Mouse (Mus musculus) gastrocnemius, postnatal 36 days (tissue): ENCODE data around the gene Clcnka. TPM values are rescaled to one million over a fixed set of nuclear protein-coding genes. Genes with fewer than 3 reads are reported as not detected.
A peak's percentile ranks its signal among the peaks of the same experiment; 100 is the strongest.

ENCODE experiments used
- DNase-seq, 2 experiments: peaks; one replicate each; pipeline ENCODE4 v3.0.0; 2022
- intact Hi-C: fragments of 180-260 bp; cut with DNase I; formaldehyde crosslinking; loops from one replicate; pipeline ENCODE4 v1.15.1; 2025
- total RNA-seq, 2 experiments: library from RNA; stranded (reverse); gene quantifications; 2 replicates each; pipeline ENCODE4 v1.2.3; 2021

Clcnka gene
- total RNA-seq, 2 experiments from 2014 or later = 0.17 to 0.26 TPM

DNA sequence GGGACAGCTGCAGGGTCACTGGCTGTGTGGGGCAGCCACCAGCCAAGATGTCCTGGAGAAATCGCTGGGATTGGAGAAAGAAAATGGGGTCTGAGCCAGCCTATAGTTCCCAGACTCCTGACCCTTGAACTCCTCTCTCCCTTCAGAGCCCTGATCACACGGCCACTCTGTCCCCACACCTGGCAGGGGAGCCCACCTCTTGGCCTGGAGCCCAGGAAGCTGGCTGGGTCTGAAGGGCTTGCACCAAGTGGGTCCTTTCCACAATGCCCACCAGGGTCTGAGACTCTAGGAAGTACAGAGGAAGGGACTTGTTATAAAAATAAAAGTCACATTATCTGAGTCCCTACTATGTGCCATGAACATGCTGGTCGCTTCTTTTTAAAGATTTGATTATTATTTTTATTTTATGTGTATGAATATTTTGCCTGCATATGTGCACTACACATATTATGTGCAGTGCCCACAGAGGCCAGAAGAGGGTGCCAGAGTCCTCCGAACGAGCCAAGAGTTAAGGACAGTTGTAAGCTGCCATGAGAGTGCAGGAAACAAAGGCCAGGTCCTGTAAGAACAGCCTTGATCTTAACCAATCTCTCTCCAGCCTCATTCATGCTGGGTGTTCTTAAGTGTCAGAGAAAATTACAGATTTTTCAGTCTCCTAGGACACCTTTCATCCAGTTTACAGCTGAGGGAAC, 11.3 kb downstream of the Clcnka start:
- peak; percentile 46 to 65 for DNase-seq
- intact Hi-C loops = loop anchor here (5.0 kb wide), 1 partner anchor 190 kb away; no protein-coding TSS in a partner anchor

DNA sequence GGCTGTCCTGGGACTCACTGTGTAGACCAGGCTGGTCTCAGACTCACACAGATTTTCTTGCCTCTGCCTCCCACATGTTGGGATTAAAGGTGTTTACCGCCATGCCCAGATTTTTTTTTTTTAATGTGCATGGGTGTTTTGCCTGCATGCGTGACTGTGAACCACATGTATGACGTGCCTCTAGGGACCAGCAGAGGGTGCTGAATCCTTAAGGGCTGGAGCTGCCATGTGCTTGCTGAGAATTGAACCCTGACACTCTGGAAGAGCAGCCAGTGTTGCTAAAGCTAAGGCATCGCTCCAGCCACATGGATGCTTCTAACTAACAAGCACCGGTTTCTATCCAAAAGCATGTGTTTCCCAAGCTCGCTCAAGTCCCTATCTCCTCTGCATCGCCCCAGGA, 12.4 kb downstream of the Clcnka start:
- intact Hi-C loops = loop anchor here (5.0 kb wide), 1 partner anchor 191 kb away; no protein-coding TSS in a partner anchor
- no peak for DNase-seq

DNA sequence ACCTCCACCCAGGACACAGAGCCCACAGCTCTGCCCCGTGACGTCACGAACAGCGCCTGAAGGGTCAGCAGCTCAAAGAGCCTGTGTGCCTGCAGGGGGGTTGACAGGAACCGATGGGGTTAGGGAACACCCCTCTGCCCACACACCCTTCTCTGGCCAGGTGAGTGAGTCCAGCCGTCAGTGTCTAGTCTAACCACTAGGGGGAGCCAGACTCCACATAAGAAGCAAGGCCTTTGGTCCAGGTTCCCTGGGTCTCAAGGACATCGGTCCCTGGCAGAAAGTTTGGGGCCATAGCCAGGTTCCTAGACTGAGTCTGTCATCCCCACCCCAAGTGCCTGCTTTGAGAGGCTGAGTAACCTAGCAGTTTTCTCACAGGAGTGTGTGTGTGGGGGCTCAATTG, 13.2 kb downstream of the Clcnka start:
- intact Hi-C loops = loop anchor here (5.0 kb wide), 1 partner anchor 192 kb away; no protein-coding TSS in a partner anchor

DNA sequence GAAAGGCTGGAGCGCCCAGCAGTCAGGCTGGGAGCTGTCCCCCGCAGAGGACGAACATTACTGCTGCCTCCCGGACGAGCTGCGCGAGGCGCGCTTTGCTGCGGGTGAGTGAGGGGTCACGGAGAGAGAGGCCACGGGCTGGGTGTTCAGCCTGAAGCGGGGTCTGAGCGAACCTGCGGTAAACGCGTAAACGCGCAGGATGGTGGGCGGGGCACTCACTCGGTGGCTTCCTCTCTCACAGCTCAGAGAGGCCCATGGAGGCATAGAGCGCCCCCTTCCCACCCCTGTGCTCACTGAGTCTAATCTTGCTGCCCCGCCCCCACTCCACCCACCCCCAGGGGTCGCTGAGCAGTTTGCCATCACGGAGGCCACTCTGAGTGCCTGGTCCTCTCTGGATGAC, 16.1 kb downstream of the Clcnka start:
- no peak for DNase-seq
- intact Hi-C loops = no loop called here

More for the DNA sequence above, 13.2 kb downstream of the Clcnka start:
- DNase-seq = no peak

DNA sequence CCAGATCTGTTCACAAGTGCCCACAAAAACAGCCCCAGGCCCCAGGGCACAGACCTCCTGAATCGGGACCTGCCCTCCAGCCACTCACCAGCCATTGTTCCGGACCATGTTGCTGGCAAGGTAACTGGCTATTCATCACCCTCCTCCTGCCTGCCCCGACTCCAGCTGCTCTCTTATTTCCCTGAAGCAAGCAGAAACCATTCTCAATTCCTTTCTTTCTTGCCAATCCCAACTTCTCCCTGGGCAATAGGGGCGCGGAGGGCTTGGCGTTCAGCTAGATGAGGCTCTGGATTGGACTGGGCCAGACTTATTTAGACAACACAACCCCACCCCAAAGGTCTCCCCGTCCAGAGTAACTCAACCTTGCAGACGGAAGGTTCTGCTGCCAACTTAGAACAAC, 18.9 kb downstream of the Clcnka start:
- intact Hi-C loops = no loop called here

DNA sequence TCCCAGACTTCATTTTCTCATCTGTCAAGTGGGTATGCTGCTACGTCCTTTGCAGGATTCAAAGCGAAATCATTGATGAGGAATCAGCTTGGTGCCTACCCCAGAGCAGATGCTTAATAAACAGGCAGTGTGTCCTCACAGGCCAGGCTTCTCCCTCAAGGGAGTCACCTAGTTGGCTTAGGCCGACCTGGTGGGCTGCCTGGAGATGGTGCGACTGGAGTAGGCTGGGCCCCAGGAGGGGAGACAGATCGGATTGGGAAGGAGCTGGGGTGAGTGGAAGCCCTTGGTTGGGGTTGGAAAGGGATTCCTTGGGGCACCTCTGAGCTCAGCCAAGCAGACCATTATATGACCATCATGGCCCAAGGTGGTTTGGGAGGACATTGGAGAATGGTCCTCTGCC, 26.1 kb downstream of the Clcnka start:
- intact Hi-C loops = no loop called here
- DNase-seq = no peak

More for the DNA sequence above, 18.9 kb downstream of the Clcnka start:
- DNase-seq = no peak

DNA sequence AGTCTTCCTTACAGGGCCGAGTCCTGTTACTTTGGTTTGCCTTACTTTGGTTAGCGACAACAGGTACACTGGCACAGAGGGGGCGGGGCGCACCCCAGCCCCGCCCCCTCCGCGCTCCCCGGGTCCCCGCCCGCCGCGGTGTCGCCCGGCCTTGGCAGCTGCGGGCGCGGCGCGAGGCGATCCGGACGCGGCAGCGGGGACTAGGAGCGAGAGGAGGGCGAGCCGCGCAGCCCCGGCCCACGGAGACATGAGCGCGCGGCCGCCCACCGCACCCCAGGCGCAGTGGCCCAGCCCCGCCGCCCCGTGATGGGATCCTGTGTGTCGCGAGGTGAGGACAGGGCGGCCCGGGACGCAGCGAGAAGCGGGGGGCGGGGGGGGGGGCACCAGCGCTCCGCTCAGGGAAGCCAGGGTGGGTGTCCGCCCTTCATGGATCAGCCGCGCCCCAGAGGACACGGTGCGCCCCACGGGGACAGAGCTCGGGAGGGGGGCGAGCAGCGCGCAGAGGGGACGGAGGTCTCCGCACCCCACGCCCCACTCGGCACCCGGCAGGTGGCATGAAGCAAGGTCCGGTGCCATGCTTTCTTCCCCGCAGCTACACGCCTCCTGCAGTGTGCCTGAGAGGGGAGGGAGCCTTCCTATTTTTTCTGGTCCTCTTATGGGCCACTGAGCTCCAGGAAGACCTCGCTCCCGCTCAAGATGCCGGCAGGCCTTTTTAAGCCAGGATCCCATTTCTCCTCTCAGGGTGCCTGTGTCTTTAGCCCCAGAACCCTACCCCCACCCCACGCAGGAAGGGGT, 30.3 kb downstream of the Clcnka start, which contains the start of gene Fam131c:
TSS of gene Fam131c (plus strand) at position 224 of the 795 bp plus-strand sequence.
- intact Hi-C loops = loop anchor here (5.0 kb wide), 1 partner anchor 166 kb away; no protein-coding TSS in a partner anchor

DNA sequence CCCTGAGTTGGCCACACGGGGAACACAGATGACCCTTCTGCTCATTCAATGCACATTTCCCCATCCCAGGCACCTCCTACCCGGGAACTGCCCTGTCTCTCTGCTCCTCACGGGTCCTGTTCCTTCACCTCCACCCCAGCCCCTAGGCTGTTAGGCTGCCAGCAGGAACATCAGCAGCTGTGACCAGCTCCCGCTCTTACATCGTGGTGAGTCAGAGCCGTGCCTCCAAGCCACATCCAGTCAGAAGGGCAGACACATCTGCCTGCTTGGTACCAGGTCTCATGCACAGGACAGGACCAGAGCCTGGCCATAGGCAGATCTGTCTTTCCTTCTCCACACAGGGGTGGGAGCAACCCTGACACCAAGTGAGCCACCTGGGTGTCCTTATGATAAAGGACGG, 32.6 kb downstream of the Clcnka start:
- DNase-seq = no peak
- intact Hi-C loops = loop anchor here (5.0 kb wide), 1 partner anchor 164 kb away; no protein-coding TSS in a partner anchor

More for the DNA sequence above, 30.3 kb downstream of the Clcnka start, which contains the start of gene Fam131c:
- DNase-seq = no peak

DNA sequence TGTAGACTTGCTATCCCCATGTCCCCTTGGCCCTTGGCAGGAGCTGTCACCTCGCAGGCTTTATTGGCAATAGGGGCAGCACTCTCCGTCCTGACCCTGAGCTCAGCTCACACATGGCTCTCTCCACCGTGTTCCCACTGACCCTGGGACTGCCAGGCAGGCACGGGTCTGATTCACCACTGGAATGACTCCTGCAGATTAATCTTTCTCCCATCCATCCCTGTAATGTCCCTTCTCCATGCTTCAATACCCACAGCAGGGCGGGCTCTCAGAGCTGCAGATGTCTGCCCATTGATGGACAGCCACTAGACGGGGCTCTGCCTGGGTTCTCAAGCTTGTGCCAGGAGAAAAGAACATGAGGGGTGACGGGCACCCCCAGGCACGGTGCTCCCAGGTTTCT, 33.4 kb downstream of the Clcnka start:
- DNase-seq = no peak

DNA sequence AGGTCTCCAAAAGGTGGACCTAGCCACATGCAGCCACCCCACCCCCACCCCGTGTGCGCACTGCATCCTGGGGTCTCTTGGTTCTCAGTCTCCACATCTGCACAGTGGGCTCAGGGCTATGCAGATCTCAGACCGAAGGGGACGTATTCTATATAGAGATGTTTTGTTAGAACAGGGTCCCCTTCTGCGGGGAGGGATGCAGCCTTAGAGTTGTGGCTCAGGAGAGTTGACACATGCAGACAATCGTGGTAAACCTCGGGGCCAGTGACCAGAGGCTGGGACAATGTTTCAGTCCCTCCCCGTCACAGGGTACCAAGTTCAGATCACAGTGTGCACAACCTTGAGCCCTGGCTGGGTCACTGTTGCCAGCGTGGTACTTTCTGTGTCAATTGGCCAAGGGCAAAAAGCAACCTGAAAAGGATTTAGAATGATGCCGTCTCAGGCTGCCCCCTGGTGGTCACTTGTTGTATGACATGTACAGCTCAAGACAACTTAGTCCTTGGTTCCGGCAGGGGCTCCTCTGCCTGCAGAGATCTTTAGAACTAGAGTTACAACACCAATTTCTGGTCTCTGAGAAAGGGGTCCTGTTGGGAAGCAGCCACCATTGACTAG, 35.5 kb downstream of the Clcnka start:
- intact Hi-C loops = loop anchor here (1.0 to 5.0 kb wide), 2 partner anchors 90 to 216 kb away; partner anchors contain the start of gene Fbxo42

More for the DNA sequence above, 33.4 kb downstream of the Clcnka start:
- intact Hi-C loops = loop anchor here (5.0 kb wide), 1 partner anchor 163 kb away; no protein-coding TSS in a partner anchor

DNA sequence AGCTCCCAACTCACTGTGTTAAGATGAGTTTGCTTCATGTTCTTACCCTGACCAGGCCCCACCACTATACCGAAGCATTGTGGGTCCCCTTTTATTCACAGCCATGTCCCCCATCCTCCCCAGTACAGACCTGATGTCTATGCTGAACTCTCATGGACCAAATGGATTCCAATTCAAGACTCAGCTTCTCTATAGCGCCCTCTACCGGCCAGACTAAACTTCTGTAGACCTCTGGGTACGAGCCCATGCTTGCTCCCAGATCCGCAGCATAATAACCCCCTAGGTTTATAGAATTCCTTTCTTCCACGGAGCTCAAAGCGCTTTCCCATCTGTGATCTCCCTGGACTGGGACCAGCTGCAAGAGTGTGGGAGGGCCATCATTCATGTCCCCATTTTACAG, 37.7 kb downstream of the Clcnka start:
- DNase-seq = no peak
- intact Hi-C loops = loop anchor here (5.0 kb wide), 1 partner anchor 214 kb away; the partner anchor contains the start of gene Fbxo42

More for the DNA sequence above, 35.5 kb downstream of the Clcnka start:
- DNase-seq = peak; percentile 73 to 77

DNA sequence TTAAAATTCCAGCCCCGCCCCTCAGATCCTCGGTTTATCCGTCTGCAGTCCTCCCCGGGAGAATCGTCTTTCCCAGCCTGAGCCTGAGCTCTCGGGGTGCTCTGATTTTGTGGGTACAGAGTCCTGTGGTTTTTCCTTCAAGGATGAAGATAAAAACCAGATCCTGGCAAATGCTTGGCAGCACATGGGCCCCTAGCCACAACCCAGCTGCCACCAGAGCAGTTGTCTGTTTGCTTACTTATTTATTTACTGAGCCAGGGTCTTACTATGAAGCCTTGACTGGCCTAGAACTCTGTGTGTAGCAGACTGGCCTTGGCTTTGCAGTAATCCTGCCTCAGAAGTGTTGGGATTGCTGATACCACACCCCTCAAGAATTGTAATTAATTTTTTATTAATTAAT, 39.3 kb downstream of the Clcnka start:
- DNase-seq = no peak
- intact Hi-C loops = no loop called here

DNA sequence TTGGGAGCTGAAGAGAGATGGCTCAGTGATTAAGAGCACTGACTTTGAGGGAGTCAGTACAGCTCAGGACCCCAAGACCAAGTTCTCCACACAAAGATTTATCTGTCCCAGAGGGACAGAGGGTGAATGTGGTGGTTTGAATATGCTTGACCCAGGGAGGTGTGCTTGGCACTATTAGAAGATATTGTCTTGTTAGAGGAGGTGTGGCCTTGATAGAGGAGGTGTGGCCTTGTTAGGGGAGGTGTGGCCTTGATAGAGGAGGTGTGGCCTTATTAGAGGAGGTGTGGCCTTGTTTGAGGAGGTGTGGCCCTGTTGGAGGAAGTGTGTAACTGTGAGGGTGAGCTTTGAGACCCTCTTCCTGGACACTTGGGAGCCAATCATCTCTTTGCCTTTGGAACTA, 40.7 kb downstream of the Clcnka start:
- no peak for DNase-seq
- intact Hi-C loops = no loop called here

DNA sequence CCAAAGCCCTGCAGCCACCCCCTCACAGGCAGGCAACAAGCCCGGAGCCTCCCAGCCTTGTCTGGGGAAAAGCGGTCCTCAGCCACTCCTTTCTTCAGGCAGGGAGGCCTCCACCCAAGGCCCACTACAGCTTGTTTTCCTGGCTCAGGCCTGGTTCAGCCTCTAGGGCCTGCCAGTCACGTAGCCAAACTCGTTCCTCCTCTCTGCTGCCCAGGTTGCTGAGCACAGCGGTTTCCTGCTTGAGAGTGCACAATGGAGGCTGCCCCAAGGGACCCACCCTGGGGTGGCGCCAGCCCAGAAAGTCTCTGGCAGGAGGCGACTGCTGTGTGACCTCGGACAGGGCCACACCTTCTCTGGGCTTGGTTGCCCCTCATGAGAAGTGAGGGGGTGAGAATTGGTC, 44.7 kb downstream of the Clcnka start:
- DNase-seq = peak in 1 of 2 experiments; percentile 47
- intact Hi-C loops = no loop called here

DNA sequence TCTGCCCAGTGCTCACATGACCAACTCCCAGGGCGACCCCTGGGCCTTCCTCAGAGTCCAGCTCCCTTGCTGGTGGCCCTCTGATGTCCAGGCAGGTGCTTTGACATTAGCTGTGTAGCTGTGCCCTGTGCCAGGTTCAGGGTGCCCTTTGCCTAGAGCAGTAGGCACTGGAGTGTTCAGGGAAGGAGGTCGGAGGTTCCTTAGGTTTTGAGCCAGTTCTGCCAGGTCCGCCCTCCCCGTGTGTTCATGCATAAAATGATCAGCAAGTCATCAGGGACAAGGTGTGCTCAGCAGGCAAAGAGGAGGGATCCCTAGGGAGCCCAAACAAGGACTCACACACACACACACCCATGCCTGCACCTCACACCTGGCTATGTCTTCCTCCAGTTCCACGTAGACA, 45.5 kb downstream of the Clcnka start:
- intact Hi-C loops = no loop called here
- DNase-seq = no peak

DNA sequence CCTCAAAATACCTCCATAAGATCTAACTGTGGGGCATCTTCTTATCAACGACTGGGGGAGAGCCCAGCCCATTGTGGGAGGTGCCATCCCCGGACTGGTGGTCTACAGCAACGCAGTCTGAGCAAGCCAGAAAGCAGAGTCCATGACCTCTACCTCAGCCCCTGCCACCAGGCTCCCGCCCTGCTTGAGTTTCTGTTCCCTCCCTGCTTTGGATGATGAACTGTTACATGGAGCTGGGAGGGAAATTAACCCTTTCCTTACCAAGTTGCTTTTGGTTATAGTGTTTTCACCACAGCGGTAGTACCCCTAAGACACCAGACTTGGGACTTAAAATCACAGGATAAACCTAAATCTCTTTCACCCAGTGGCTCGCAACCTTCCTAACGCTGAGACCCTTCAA, 46.6 kb downstream of the Clcnka start:
- no peak for DNase-seq
- intact Hi-C loops = no loop called here

DNA sequence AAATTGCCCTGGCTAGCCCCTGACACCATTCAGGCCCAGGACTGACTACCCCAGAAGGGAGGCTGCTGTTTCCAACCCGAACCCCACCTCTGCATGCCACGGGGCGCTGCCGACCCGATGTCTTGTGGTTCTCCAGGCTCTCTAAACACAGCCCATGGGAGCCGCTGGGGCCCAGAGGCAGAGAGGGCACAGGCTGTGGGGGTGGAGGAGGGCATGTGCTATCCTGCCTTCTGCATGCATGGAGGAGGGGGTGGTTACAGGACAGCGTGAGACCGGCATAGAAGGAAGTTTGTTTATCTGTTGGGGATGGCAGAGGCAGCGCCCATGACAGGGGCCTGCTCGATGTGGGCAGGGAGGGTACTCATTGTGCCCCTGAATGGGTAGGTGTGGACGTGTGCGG, 48.5 kb downstream of the Clcnka start:
- intact Hi-C loops = no loop called here
- no peak for DNase-seq

DNA sequence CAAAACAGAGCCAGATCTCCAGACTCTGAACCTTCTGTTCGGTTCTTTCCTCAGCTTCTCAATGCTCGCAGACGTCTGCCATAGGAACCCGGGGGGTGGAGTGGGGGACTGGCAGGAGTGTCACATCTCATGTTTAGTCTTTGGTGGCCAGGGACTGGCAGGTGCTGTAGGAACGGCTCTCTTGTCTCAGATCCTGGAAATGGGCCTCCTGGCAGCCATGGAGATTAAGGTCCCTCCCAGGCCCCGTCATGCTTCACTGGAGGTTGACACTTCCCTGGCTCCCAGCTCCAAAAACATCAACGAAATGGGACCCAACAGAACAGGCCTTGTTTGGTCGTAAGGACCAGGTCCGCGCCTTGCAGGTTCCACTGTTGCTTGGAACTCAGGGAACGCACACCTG, 49.9 kb downstream of the Clcnka start:
- intact Hi-C loops = no loop called here
- DNase-seq = no peak

DNA sequence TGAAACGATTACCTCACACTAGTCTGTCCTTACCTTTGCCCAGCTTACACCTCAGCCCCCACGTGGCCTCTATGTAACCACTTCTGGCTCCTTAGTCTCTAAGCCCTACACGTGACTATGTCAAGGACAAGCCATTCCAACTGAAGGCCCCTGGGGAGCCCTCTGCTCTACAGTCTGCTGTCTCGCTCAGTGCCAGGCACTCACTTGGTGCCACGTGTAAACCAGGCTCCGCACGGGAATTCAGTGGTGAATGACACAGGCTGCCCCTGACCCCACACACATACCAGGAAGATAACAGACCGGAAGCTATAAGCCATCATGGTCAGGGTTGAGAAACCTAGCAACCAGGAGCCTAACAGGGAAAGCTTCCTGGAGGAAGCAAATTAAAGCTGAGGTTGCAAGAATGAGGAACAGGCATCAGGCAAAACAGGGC, 51.1 kb downstream of the Clcnka start:
- DNase-seq = no peak
- intact Hi-C loops = no loop called here

DNA sequence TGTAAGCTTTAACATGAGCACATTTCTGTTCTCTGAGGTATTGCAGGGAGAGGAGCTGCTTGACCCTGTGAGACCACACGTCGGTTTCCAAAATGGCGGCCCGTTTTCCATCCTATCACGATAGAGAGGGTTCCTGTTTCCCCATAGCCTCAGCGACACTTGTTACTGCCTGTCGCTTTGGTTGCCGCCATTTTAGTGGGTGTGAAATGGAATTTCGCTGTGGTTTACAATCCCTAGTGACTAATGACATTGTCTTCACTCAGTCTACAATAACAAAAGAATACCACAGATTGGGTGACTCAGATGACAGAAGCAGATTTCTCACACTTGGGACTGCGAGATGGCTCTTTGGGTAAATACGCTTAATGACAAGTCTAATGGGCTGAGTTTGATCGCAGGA, 53.3 kb downstream of the Clcnka start:
- intact Hi-C loops = no loop called here

DNA sequence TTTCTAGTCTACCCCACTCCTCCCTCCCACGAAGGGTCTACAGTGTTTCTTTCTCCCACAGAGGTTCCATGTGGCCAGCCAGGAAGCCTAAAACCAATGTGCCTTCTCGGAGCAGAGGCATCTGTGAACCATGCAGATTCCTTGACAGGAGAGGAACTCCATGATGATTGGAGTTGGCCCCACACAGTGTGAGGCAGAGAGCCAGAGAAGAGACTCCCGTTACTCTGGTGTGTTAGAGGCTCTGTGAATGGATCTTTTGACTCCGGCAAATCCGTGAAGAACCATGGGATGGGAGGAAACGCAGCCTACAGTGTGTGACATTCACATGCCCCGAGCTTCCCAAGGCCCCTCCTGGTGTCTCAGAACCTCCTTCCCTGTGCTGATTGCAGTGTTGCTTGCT, 55.0 kb downstream of the Clcnka start:
- no peak for DNase-seq
- intact Hi-C loops = no loop called here

More for the DNA sequence above, 53.3 kb downstream of the Clcnka start:
- DNase-seq = no peak
